Mouse (Mus musculus) heart, postnatal 0 days (tissue): ENCODE results near the gene Cilp.

Experiments used
- CTCF ChIP-seq: IDR thresholded peaks from 2 replicates; pipeline ENCODE4 v1.5.1; 2016; ENCODE audit warnings: antibody characterized with exemption, control low read depth, low read depth
- EP300 ChIP-seq: IDR thresholded peaks from 2 replicates; pipeline ENCODE4 v1.6.1; 2016; ENCODE audit warnings: antibody characterized with exemption, low read depth

DNA sequence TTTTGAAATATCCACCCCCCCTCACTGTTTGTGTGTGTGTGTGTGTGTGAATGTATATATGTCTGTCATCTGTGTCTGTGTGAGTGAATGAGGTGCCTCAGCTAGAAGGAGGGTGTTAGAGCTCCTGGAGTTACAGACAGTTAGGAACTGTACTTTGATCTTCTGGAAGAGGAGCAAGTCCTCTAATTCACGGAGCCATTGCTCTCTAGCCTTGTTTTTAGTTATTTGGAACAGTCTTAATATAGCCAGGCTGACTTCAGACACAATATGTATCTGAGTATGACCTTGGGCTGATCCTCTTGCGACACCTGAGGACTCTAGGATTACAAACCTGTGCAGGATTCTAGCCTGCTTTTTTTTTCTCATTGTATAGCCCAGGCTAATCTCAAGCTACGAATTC is 33.8 kb downstream of the Cilp start:
- no peak for TF ChIP-seq CTCF
- no peak for TF ChIP-seq EP300
